Mouse (Mus musculus) mouse embryonic stem cell (cell line): Measurements from ENCODE around the gene Ublcp1.

Experiments
- in situ Hi-C, 2 experiments: fragments of 300-500 bp; cut with MboI; formaldehyde crosslinking; loops; 1 replicate in 1 of 2; 3 replicates in 1 of 2; pipeline ENCODE4 v1.14.3; 2019 to 2020; ENCODE audit warnings: low sequenced_read_pairs in 2 of 2, low pct_unique_long_range_greater_than_20kb in 1 of 2, mixed read lengths in 1 of 2; ENCODE audit not compliant: unreplicated experiment in 1 of 2

Gene Ublcp1

GRCm38 (mm10) chr11:44437786-44438185, 32.5 kb downstream of the Ublcp1 start:
- in situ Hi-C loops: no loop called here

- in situ Hi-C loops: no loop called here
Measured at GRCm38 (mm10) chr11:44430036-44430435, 40.3 kb downstream of the Ublcp1 start.

- in situ Hi-C loops: no loop called here
Measured at GRCm38 (mm10) chr11:44427951-44428350, 42.3 kb downstream of the Ublcp1 start.

- in situ Hi-C loops: no loop called here
Measured at GRCm38 (mm10) chr11:44425626-44426025, 44.7 kb downstream of the Ublcp1 start.

GRCm38 (mm10) chr11:44425006-44425405, 45.3 kb downstream of the Ublcp1 start:
- in situ Hi-C loops: no loop called here

GRCm38 (mm10) chr11:44423955-44424354, 46.3 kb downstream of the Ublcp1 start:
- in situ Hi-C loops: no loop called here

GRCm38 (mm10) chr11:44423261-44423660, 47.0 kb downstream of the Ublcp1 start:
- in situ Hi-C loops: no loop called here

GRCm38 (mm10) chr11:44422337-44423111, 47.8 kb downstream of the Ublcp1 start:
- in situ Hi-C loops: no loop called here

- in situ Hi-C loops: no loop called here
Measured at GRCm38 (mm10) chr11:44417403-44417802, 52.9 kb downstream of the Ublcp1 start.

- in situ Hi-C loops: no loop called here
Measured at GRCm38 (mm10) chr11:44414605-44415004, 55.7 kb downstream of the Ublcp1 start.

GRCm38 (mm10) chr11:44413371-44413770, 56.9 kb downstream of the Ublcp1 start:
- in situ Hi-C loops: no loop called here

GRCm38 (mm10) chr11:44412276-44412675, 58.0 kb downstream of the Ublcp1 start:
- in situ Hi-C loops: no loop called here

- in situ Hi-C loops: no loop called here
Measured at GRCm38 (mm10) chr11:44410413-44410812, 59.9 kb downstream of the Ublcp1 start.

- in situ Hi-C loops: no loop called here
Measured at GRCm38 (mm10) chr11:44408626-44409025, 61.7 kb downstream of the Ublcp1 start.

- in situ Hi-C loops: no loop called here
Measured at GRCm38 (mm10) chr11:44406457-44406856, 63.8 kb downstream of the Ublcp1 start.

GRCm38 (mm10) chr11:44405961-44406360, 64.3 kb downstream of the Ublcp1 start:
- in situ Hi-C loops: no loop called here

GRCm38 (mm10) chr11:44405113-44405512, 65.2 kb downstream of the Ublcp1 start:
- in situ Hi-C loops: no loop called here
